Mouse (Mus musculus) monocyte, adult 2 months (primary cell): ENCODE data around the gene Zfp697.
"Not testable (repeated sequence)": the region's sequence is repeated elsewhere in the genome, so short reads cannot be mapped to it uniquely, and the experiment has no call there.

Experiments used
- DNase-seq, 2 experiments: peaks; one replicate each; pipeline ENCODE4 v3.0.0; 2022; ENCODE audit warnings: low spot score in 2 of 2, low read depth in 1 of 2

Gene Zfp697

DNA sequence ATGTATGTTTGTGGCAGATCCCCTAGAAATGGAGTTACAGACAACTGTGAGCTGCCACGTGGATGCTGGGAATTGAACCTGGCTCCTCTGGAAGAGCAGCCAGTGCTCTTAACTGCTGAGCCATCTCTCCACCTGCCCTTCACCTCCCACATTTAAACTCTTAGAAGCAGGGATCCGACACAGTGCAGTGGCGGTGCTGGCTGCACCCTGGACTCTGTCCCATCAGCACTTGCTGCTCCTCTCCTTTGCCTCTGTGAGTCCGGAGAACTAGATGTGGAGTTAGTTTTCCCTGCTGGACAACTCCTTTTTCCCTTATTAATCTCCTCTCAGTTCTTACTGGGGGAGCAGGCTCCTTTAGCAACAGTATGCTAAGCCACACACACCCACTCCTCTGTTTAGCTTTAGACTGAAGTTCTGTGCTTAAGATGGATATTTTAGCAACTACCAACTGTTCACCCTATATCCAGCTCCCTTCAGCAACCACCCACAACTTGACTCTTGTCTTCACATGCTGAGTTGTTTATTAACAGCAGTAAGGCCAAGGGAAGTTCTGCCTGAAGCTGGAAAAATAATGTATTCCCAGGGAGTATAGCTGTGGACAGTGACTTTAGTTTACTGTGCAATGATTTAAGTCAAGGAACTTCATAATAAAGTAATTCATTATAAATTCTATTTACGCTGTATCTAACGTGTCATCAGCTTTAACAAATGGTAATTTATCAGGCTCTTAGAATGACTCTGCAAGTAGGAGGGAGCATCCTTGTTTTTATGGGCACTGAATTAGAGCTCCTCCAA is 36.9 kb downstream of the Zfp697 start:
- DNase-seq = no peak

DNA sequence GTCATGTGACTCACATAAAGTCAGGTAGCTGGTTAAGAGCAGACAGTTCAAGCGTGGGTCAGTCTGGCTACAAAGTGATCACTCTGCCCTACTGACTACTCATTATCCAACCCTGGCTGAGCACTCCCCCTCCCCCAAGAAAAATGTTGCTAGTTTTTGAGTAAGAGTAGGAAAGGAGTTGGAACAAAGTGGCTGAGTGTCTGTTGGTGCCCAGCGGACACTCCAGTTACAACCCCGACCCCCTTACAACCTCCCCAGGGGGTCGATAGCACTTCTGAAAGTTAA is 37.5 kb downstream of the Zfp697 start:
- DNase-seq = no peak

DNA sequence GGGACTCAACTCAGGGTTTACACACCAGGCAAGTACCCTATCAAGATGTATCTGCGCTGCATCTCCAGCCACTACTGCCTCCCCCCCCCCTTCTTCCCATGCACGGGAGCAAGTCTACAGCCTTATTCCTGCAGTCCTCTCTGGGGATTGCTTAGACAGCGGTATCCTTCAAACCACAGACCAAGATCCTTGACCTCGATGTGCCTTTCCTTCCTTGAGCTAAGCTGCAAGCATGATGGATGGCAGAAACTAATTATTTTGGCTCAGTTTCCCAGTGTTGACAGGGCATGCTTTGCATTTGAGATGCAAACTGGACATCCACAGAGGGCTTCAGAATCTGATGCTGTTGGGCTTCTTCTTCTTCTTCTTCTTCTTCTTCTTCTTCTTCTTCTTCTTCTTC is 40.7 kb downstream of the Zfp697 start:
- DNase-seq = no peak

GRCm38 (mm10) chr3:98426749-98427148 is 44.5 kb downstream of the Zfp697 start:
- DNase-seq = no peak

DNA sequence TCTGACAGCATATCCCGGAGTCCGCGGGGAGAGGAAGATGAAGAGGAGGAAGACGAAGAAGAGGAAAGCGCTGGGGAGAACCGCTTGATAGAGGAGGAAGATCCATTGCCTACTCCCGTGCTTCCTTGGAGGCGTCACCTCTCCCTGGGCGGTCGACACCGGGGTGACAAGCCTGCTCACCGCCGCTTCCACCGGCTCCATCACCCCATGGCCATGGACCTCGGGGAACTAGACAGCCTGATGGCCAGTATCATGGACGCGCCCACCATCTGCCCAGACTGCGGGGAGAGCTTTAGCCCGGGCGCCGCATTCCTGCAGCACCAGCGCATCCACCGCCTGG is 45.0 kb downstream of the Zfp697 start:
- no peak for DNase-seq

GRCm38 (mm10) chr3:98427600-98428448 is 45.6 kb downstream of the Zfp697 start:
- no peak for DNase-seq

GRCm38 (mm10) chr3:98428449-98428775 is 46.2 kb downstream of the Zfp697 start:
- no peak for DNase-seq

DNA sequence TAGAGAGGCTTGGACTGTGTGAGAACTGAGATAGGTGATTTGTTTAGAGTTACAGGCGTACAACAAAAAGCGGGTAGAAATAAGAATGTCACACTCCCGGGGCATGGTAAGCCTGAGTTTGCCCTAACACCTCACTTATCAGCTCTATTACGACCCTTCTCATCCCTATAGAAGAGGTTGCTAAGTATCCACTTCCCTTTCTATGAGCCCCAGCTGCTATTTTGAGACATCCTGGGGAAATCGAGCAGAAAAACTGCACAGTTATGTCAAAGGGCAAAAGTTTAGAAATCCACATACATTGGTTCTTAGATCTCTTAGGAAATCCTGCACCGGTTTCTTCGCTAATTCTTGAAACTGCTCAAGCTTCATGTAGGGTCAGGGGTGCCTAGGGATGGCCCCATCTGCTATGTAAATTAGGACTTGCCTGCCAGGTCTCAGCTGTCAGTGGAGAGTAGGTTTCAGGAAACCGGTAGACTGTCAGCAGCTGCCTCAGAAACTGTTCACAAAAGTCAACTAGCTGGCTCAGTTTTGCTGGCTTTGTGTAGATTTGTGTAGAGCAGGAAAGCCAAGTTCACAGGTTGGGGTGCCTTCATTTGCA is 46.8 kb downstream of the Zfp697 start:
- DNase-seq = no peak

- DNase-seq = no peak
Observed at GRCm38 (mm10) chr3:98434088-98434816, 52.0 kb downstream of the Zfp697 start.

- DNase-seq = no peak
Observed at GRCm38 (mm10) chr3:98435030-98435429, 52.8 kb downstream of the Zfp697 start.

- not testable (repeated sequence) for DNase-seq
Observed at GRCm38 (mm10) chr3:98442245-98442644, 60.0 kb downstream of the Zfp697 start.

DNA sequence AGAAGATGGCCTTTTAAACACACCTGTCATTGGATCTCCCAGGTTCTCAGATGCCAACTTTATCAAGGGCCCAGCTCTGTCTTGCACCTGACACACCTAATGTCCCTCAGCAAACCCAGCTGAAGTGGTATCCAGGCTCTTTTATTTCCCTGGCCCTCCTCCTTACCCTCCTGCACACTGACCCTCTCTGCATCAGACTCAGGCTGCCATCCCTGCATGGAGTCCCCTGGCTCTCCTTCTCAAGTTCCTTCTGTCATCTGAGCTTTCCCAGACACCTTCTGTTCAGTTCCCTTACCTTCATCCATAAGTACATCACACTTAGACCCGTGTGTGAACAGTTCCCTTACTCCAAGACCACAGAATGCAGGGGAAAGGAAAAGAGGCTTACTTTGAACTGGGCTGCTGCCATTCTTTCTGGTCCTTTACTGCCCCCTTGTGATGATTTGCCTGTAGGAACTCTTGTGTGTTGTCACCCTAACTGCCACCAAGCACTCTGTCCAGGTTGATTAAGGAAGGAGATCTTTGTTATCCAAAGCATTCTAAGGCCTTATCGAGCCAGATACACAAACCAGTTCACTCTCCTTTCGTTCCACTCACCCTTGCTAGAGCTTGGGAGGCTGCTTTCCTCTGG is 61.0 kb downstream of the Zfp697 start:
- not testable (repeated sequence) for DNase-seq

GRCm38 (mm10) chr3:98443924-98444323 is 61.7 kb downstream of the Zfp697 start:
- DNase-seq = not testable (repeated sequence)

- DNase-seq = not testable (repeated sequence)
Observed at GRCm38 (mm10) chr3:98453786-98454185, 71.5 kb downstream of the Zfp697 start.

- not testable (repeated sequence) for DNase-seq
Observed at GRCm38 (mm10) chr3:98457026-98457425, 74.8 kb downstream of the Zfp697 start, which contains the start of gene Gm4450. Gene Gm4450 (minus strand): TSS chr3:98457126.

GRCm38 (mm10) chr3:98469323-98469722 is 87.1 kb downstream of the Zfp697 start:
- DNase-seq = not testable (repeated sequence)

- DNase-seq = not testable (repeated sequence)
Observed at GRCm38 (mm10) chr3:98471057-98471456, 88.8 kb downstream of the Zfp697 start.

DNA sequence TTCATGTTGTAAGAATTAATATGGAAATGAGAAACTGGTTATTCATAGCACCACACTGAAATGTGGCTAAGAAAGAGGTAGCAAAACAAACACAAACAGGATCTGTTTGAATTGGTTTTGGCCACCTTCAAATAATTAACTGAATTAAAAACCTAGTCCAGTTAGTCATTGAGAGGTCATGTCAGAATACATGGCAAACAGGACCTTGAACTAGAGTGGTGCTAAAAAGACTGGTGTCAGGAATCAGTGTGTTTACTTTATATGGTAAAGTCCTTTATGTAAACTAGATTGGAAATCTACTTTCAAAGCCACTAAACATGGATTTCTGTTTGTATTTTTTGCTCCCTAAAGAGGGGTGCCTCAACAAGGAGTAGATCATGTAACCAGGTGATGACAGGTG is 89.2 kb downstream of the Zfp697 start:
- not testable (repeated sequence) for DNase-seq

DNA sequence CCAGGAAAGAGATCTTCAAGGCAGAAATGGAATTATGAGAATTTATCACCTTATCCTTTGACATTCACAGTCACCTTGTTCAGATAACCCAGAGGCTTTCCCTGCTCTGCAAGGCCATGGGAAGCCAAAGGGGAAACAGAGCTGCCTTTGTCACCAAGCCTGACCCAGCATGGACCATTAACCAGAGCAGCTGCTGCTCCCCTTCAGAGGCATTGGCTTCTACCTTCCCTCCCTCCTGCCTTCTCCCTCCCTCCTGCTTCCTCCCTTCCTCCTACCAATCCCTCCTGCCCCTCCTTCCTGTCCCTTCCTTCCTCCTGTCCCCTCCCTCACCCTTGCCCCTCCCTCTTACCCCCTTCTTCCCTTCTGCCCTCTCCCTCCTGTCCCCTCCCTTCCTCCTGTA is 111.9 kb downstream of the Zfp697 start:
- not testable (repeated sequence) for DNase-seq

GRCm38 (mm10) chr3:98495055-98495454 is 112.8 kb downstream of the Zfp697 start:
- not testable (repeated sequence) for DNase-seq

- DNase-seq = not testable (repeated sequence)
Observed at GRCm38 (mm10) chr3:98496762-98497161, 114.5 kb downstream of the Zfp697 start.
